Mouse (Mus musculus) adrenal gland, adult 8-10 months (tissue): ENCODE results near the gene Hpse2. TPM values are rescaled to one million over a fixed set of nuclear protein-coding genes. Genes with fewer than 3 reads are reported as not detected.

ENCODE experiments used
- DNase-seq: peaks from one replicate; pipeline ENCODE4 v3.0.0; 2022
- total RNA-seq, 4 experiments: library from RNA; stranded (reverse); gene quantifications; 2 replicates each; pipeline ENCODE4 v1.2.4; 2022

Hpse2 gene
- total RNA-seq, 4 experiments from 2014 or later, result not detected

GRCm38 (mm10) chr19:42770141-42770872 is 617.8 kb downstream of the Hpse2 start:
- DNase-seq, result peak; percentile 49

GRCm38 (mm10) chr19:42769648-42770047 is 618.5 kb downstream of the Hpse2 start:
- DNase-seq, result no peak

- DNase-seq, result no peak
Observed at GRCm38 (mm10) chr19:42767361-42767760, 620.8 kb downstream of the Hpse2 start.

- DNase-seq, result no peak
Observed at GRCm38 (mm10) chr19:42764398-42764797, 623.8 kb downstream of the Hpse2 start.

- no peak for DNase-seq
Observed at GRCm38 (mm10) chr19:42756671-42757070, 631.5 kb downstream of the Hpse2 start.

- no peak for DNase-seq
Observed at GRCm38 (mm10) chr19:42755148-42755870, 632.8 kb downstream of the Hpse2 start.

GRCm38 (mm10) chr19:42753141-42753917 is 634.8 kb downstream of the Hpse2 start:
- peak; percentile 87 for DNase-seq

- peak; percentile 85 for DNase-seq
Observed at GRCm38 (mm10) chr19:42752363-42752931, 635.7 kb downstream of the Hpse2 start, which contains the start of gene Pyroxd2. TSS of gene Pyroxd2 (minus strand) at chr19:42752775.

- no peak for DNase-seq
Observed at GRCm38 (mm10) chr19:42750196-42750595, 638.0 kb downstream of the Hpse2 start.

- DNase-seq, result no peak
Observed at GRCm38 (mm10) chr19:42746702-42747101, 641.5 kb downstream of the Hpse2 start.

GRCm38 (mm10) chr19:42745869-42746224 is 642.3 kb downstream of the Hpse2 start:
- no peak for DNase-seq

GRCm38 (mm10) chr19:42745084-42745868 is 642.9 kb downstream of the Hpse2 start:
- no peak for DNase-seq

- DNase-seq, result no peak
Observed at GRCm38 (mm10) chr19:42744162-42744586, 644.0 kb downstream of the Hpse2 start.

GRCm38 (mm10) chr19:42743261-42743660 is 644.9 kb downstream of the Hpse2 start:
- no peak for DNase-seq

- DNase-seq, result no peak
Observed at GRCm38 (mm10) chr19:42741884-42742283, 646.3 kb downstream of the Hpse2 start.

- no peak for DNase-seq
Observed at GRCm38 (mm10) chr19:42740163-42740899, 647.8 kb downstream of the Hpse2 start.

- no peak for DNase-seq
Observed at GRCm38 (mm10) chr19:42739734-42740133, 648.4 kb downstream of the Hpse2 start.

GRCm38 (mm10) chr19:42737753-42738152 is 650.4 kb downstream of the Hpse2 start:
- DNase-seq, result no peak
